Mouse (Mus musculus) Patski (cell line): ENCODE results near the gene Polrmt. TPM values are rescaled to one million over a fixed set of nuclear protein-coding genes. Genes with fewer than 3 reads are reported as not detected.

Experiments used
- ATAC-seq: fragments of 100-300 bp; one replicate; pipeline ENCODE4 v1.8.0; 2021
- CTCF ChIA-PET: fragments of 350-600 bp; sonication (Branson Sonifier 250); formaldehyde crosslinking; loops from one replicate; lab custom pipeline; 2022; ENCODE audit warnings: inconsistent platforms; lab: Charles Lee
- POLR2A ChIA-PET: fragments of 350-600 bp; sonication (Branson Sonifier 250); formaldehyde crosslinking; loops from one replicate; lab custom pipeline; 2022; ENCODE audit warnings: antibody characterized with exemption, inconsistent platforms; lab: Charles Lee
- DNase-seq: peaks from one replicate; pipeline ENCODE4 v3.0.0-alpha.2; 2011; ENCODE audit warnings: low read depth, low spot score
- H3K27me3 ChIP-seq: fragments of 371-371 bp; one replicate; pipeline ENCODE4 v1.5.1; 2021
- CTCF ChIP-seq: fragments of 100-300 bp; IDR thresholded peaks from one replicate; pipeline ENCODE4 v1.5.1; 2021
- in situ Hi-C: fragments of 300-500 bp; cut with MboI; formaldehyde crosslinking; loops from 3 replicates; pipeline ENCODE4 v1.11.1; 2018; ENCODE audit warnings: low pct_unique_long_range_greater_than_20kb, mixed read lengths
- polyA plus RNA-seq: library from polyadenylated mRNA; unstranded; gene quantifications from one replicate; pipeline ENCODE4 v1.2.3, GENCODE M21; 2021

The Polrmt gene
- polyA plus RNA-seq, 1 experiment from 2014 or later = 44.6 TPM

GRCm38 (mm10) chr10:79745411-79745810, 970 bp downstream of the Polrmt start:
- POLR2A ChIA-PET = interaction anchor here (0.9 kb wide), 1 partner anchor 22 kb away, joined by 3 read pairs; no protein-coding TSS in a partner anchor
- DNase-seq (no peak), ATAC-seq (no peak)
- TF ChIP-seq CTCF = no peak
- in situ Hi-C loops = no loop called here
- CTCF ChIA-PET = interaction anchor here (1.5 kb wide), 1 partner anchor 20 kb away, joined by 3 read pairs; no protein-coding TSS in a partner anchor
- H3K27me3 ChIP-seq = no peaks in the 10 kb centered on the region

GRCm38 (mm10) chr10:79743650-79744365, 2.6 kb downstream of the Polrmt start:
- no peaks in the 10 kb centered on the region for H3K27me3 ChIP-seq
- DNase-seq = no peak
- CTCF ChIA-PET = interaction anchor here (1.5 to 1.7 kb wide), 2 partner anchors 10 to 18 kb away, joined by 3 to 4 read pairs; no protein-coding TSS in a partner anchor
- POLR2A ChIA-PET = no interaction called here
- no peak for TF ChIP-seq CTCF
- in situ Hi-C loops = no loop called here
- ATAC-seq = no peak

GRCm38 (mm10) chr10:79743161-79743560, 3.2 kb downstream of the Polrmt start:
- no peak for ATAC-seq

GRCm38 (mm10) chr10:79740863-79741262, 5.5 kb downstream of the Polrmt start:
- DNase-seq (no peak), ATAC-seq (no peak)
- CTCF ChIA-PET = interaction anchor here (0.6 to 0.8 kb wide), 2 partner anchors 11 to 39 kb away, joined by 3 to 4 read pairs; no protein-coding TSS in a partner anchor
- POLR2A ChIA-PET = interaction anchor here (1.4 kb wide), 1 partner anchor 16 kb away, joined by 3 read pairs; no protein-coding TSS in a partner anchor
- no peaks in the 10 kb centered on the region for H3K27me3 ChIP-seq
- no peak for TF ChIP-seq CTCF
- in situ Hi-C loops = no loop called here

More at GRCm38 (mm10) chr10:79743161-79743560, 3.2 kb downstream of the Polrmt start:
- in situ Hi-C loops = no loop called here
- POLR2A ChIA-PET = no interaction called here
- CTCF ChIA-PET = interaction anchor here (1.7 kb wide), 1 partner anchor 10 kb away, joined by 4 read pairs; no protein-coding TSS in a partner anchor
- H3K27me3 ChIP-seq = no peaks in the 10 kb centered on the region
- no peak for DNase-seq
- TF ChIP-seq CTCF = no peak

- H3K27me3 ChIP-seq = no peaks in the 10 kb centered on the region
- DNase-seq (no peak), ATAC-seq (no peak)
- in situ Hi-C loops = no loop called here
- TF ChIP-seq CTCF = no peak
- ChIA-PET POLR2A (interaction anchor here (0.9 kb wide), 1 partner anchor 63 kb away, joined by 3 read pairs; no protein-coding TSS in a partner anchor), CTCF (no interaction called here)
Measured at GRCm38 (mm10) chr10:79739234-79739633, 7.1 kb downstream of the Polrmt start.

- no peak for TF ChIP-seq CTCF
- no peak for DNase-seq
- CTCF ChIA-PET = no interaction called here
- POLR2A ChIA-PET = no interaction called here
- no peak for ATAC-seq
- in situ Hi-C loops = no loop called here
- H3K27me3 ChIP-seq = no peaks in the 10 kb centered on the region
Measured at GRCm38 (mm10) chr10:79738259-79738658, 8.1 kb downstream of the Polrmt start.

GRCm38 (mm10) chr10:79736706-79737105, 9.7 kb downstream of the Polrmt start:
- ChIA-PET POLR2A (no interaction called here), CTCF (no interaction called here)
- DNase-seq (no peak), ATAC-seq (no peak)
- in situ Hi-C loops = no loop called here
- TF ChIP-seq CTCF = no peak
- H3K27me3 ChIP-seq = no peaks in the 10 kb centered on the region

- ChIA-PET CTCF (interaction anchor here (0.8 to 0.9 kb wide), 2 partner anchors 9 to 12 kb away, joined by 3 read pairs; no protein-coding TSS in a partner anchor), POLR2A (no interaction called here)
- no peak for DNase-seq
- no peak for ATAC-seq
- TF ChIP-seq CTCF = no peak
- in situ Hi-C loops = no loop called here
- H3K27me3 ChIP-seq = no peaks in the 10 kb centered on the region
Measured at GRCm38 (mm10) chr10:79735361-79735760, 11.0 kb downstream of the Polrmt start.

GRCm38 (mm10) chr10:79733847-79734246, 12.5 kb downstream of the Polrmt start:
- ChIA-PET POLR2A (interaction anchor here (0.6 kb wide), 1 partner anchor 407 kb away, joined by 3 read pairs; no protein-coding TSS in a partner anchor), CTCF (interaction anchor here (0.9 to 1.6 kb wide), 3 partner anchors 10 to 29 kb away, joined by 3 to 4 read pairs (median 3); partner anchors contain the start of gene Bsg)
- TF ChIP-seq CTCF = no peak
- DNase-seq = no peak
- ATAC-seq = no peak
- in situ Hi-C loops = no loop called here
- H3K27me3 ChIP-seq = no peaks in the 10 kb centered on the region

- H3K27me3 ChIP-seq = no peaks in the 10 kb centered on the region
- DNase-seq (no peak), ATAC-seq (no peak)
- ChIA-PET CTCF (interaction anchor here (1.6 kb wide), 1 partner anchor 11 kb away, joined by 4 read pairs; no protein-coding TSS in a partner anchor), POLR2A (no interaction called here)
- TF ChIP-seq CTCF = no peak
- in situ Hi-C loops = no loop called here
Measured at GRCm38 (mm10) chr10:79732500-79732899, 13.9 kb downstream of the Polrmt start.
